Comparison of ENCODE assay signal across 15 mouse cellular contexts in the genomic region with DNA sequence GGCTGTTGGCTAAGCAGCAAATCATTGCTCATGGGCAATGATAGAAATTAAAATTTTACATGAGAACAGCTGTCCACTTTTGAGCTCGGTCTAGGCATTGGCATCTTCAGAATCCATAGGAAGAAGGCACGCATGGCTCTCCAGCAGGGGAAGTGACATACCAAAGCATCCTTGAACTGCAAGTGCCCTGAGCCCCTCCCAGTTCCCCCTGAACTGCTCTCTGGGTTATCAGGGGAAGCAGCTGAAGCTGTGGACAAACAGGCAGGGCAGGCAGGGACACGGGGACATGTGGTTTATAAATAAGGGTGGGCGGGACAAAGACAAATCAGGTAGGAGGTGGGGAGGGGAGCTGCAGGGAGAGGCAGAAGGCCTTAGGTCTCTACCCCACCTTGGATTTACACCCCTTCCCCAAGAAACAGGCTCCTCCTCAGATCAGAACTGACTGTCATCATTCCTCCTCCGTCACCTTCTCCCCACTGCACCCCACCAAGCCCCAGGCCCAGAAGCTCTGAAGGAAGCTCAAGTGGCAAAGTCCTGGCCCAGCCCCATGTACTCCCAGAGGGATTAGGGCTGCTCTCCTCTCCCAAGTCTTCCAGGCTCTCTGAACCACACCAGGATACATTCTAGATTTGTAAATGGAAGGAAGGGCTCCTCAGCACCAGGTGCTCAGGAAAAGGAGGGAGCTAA. TPM values are rescaled to one million over a fixed set of nuclear protein-coding genes. Genes with fewer than 3 reads are reported as not detected.
A peak's percentile ranks its signal among the peaks of the same experiment; 100 is the strongest.
DNase-seq lines count a peak whose midpoint lies in the region; ATAC-seq and TF ChIP-seq lines count a peak whose summit lies in the region.
"Had no signal": no experiment of that assay in that cellular context is flagged by ENCODE, and none has a peak within 500 bp of the region (broad histone marks: within the 10 kb centered on the region; RNA-seq: fewer than 3 reads in every experiment).

No protein-coding gene starts in this region.

- WGBS in forebrain, embryonic 11.5 days: 63% methylated on average over 5 of the region's 5 CpGs
- whole genome bisulfite sequencing in forebrain, embryonic 16.5 days: 72% methylated on average over 5 of the region's 5 CpGs
- WGBS in lung, embryonic 16.5 days: 18% methylated on average over 5 of the region's 5 CpGs
- 17% methylated on average over 5 of the region's 5 CpGs for whole genome bisulfite sequencing in heart, postnatal 0 days
- 15% methylated on average over 5 of the region's 5 CpGs for WGBS in liver, embryonic 16.5 days (ENCODE audit: insufficient replicate concordance)

- 0 out of 2 replicates have a peak, but pooled peaks cover 4% of the 10 kb centered on the region for H3K4me1 ChIP-seq in forebrain, embryonic 11.5 days (replicated peaks; ENCODE audit: control insufficient read depth, insufficient read depth, low read length)
- no peaks in the 10 kb centered on the region for H3K4me1 ChIP-seq in forebrain, embryonic 16.5 days (replicated peaks; ENCODE audit: control insufficient read depth, insufficient read depth, low read length)
- peaks cover 16% of the 10 kb centered on the region for H3K4me1 ChIP-seq in lung, embryonic 16.5 days (replicated peaks; ENCODE audit: control insufficient read depth, insufficient read depth, low read length)
- H3K4me1 ChIP-seq in heart, postnatal 0 days (ENCODE audit: control insufficient read depth, insufficient read depth): peaks cover 7% of the 10 kb centered on the region; the same call in 1 of the 2 replicates
- peaks cover 53% of the 10 kb centered on the region for H3K4me1 ChIP-seq in liver, embryonic 16.5 days (ENCODE audit: control insufficient read depth, low read depth, low read length)
- H3K4me1 ChIP-seq: midbrain, embryonic 10.5 days had no signal

- H3K9ac ChIP-seq in forebrain, embryonic 11.5 days (ENCODE audit: low read length): no peak overlapping the region
- H3K9ac ChIP-seq in forebrain, embryonic 16.5 days (replicated peaks; ENCODE audit: low read depth, low read length): no peak overlapping the region
- H3K9ac ChIP-seq in lung, embryonic 16.5 days (ENCODE audit: low read length): no peak overlapping the region
- no peak overlapping the region for H3K9ac ChIP-seq in heart, postnatal 0 days (replicated peaks; ENCODE audit: low read depth, low read length)
- H3K9ac ChIP-seq in liver, embryonic 16.5 days (ENCODE audit: low read depth, low read length): peak overlapping the region; percentile 31; the same call in 1 of the 2 replicates
- H3K9ac ChIP-seq: heart, embryonic 13.5 days had no signal

- DNase-seq in forebrain, embryonic 11.5 days (ENCODE audit: low spot score): peak; percentile 23
- DNase-seq in lung, postnatal 25 days (ENCODE audit: low spot score): no peak
- peak; percentile 24 for DNase-seq in heart, postnatal 0 days (ENCODE audit: low spot score)
- no peak for DNase-seq in urinary bladder, adult 2 months (ENCODE audit: low spot score)
- no peak for DNase-seq in kidney, adult 9 months
- DNase-seq: adrenal gland, adult 2 months; thymus, adult 2 months had no signal

- H3K27me3 ChIP-seq in forebrain, embryonic 11.5 days (ENCODE audit: control insufficient read depth, insufficient read depth, low read length): no peaks in the 10 kb centered on the region
- no peaks in the 10 kb centered on the region for H3K27me3 ChIP-seq in forebrain, embryonic 16.5 days (replicated peaks; ENCODE audit: control insufficient read depth, insufficient read depth, low read length)
- no peaks in the 10 kb centered on the region for H3K27me3 ChIP-seq in lung, embryonic 16.5 days (ENCODE audit: control insufficient read depth, insufficient read depth, low read depth, low read length)
- no peaks in the 10 kb centered on the region for H3K27me3 ChIP-seq in heart, postnatal 0 days (ENCODE audit: control insufficient read depth, insufficient read depth, low read length)
- H3K27me3 ChIP-seq in liver, embryonic 16.5 days (ENCODE audit: control insufficient read depth, insufficient read depth, low read depth, low read length): no peaks in the 10 kb centered on the region

- H3K9me3 ChIP-seq in forebrain, embryonic 11.5 days (ENCODE audit: control insufficient read depth, low read length): no peaks in the 10 kb centered on the region
- no peaks in the 10 kb centered on the region for H3K9me3 ChIP-seq in forebrain, embryonic 16.5 days (ENCODE audit: control insufficient read depth, low read length)
- H3K9me3 ChIP-seq in lung, embryonic 16.5 days (ENCODE audit: control insufficient read depth, low read length): no peaks in the 10 kb centered on the region
- no peaks in the 10 kb centered on the region for H3K9me3 ChIP-seq in heart, postnatal 0 days (replicated peaks; ENCODE audit: control insufficient read depth, low read length)
- no peaks in the 10 kb centered on the region for H3K9me3 ChIP-seq in liver, embryonic 16.5 days (replicated peaks; ENCODE audit: control insufficient read depth, low read length)
- H3K9me3 ChIP-seq: heart, embryonic 13.5 days; midbrain, embryonic 10.5 days had no signal

- ATAC-seq in forebrain, embryonic 11.5 days (replicated peaks; ENCODE audit: low FRiP score): no peak
- no peak for ATAC-seq in forebrain, embryonic 16.5 days
- peak; percentile 31; the same call in 1 of the 2 replicates for ATAC-seq in lung, embryonic 16.5 days (ENCODE audit: low read depth)
- peak; percentile 50 for ATAC-seq in heart, postnatal 0 days (ENCODE audit: insufficient read depth, low read depth)
- peak; percentile 35 for ATAC-seq in liver, embryonic 16.5 days (ENCODE audit: low read depth)
- ATAC-seq: hindbrain, embryonic 16.5 days had no signal

- H3K4me2 ChIP-seq in forebrain, embryonic 11.5 days (ENCODE audit: low read depth, low read length, severe bottlenecking): no peak overlapping the region
- H3K4me2 ChIP-seq in forebrain, embryonic 16.5 days (ENCODE audit: low read length): no peak overlapping the region
- no peak overlapping the region for H3K4me2 ChIP-seq in lung, embryonic 16.5 days (ENCODE audit: low read depth, low read length)
- no peak overlapping the region for H3K4me2 ChIP-seq in heart, postnatal 0 days (ENCODE audit: low read depth, low read length)
- H3K4me2 ChIP-seq in liver, embryonic 16.5 days (ENCODE audit: low read depth, low read length): no peak overlapping the region
- H3K4me2 ChIP-seq: heart, embryonic 13.5 days had no signal

- TF ChIP-seq EP300 in heart, postnatal 0 days (IDR thresholded peaks at IDR 0.05; ENCODE audit: low read depth): no peak; the same call in 1 of the 2 replicates

- H3K36me3 ChIP-seq in forebrain, embryonic 11.5 days (ENCODE audit: control insufficient read depth, insufficient read depth, low read length): no peaks in the 10 kb centered on the region
- no peaks in the 10 kb centered on the region for H3K36me3 ChIP-seq in forebrain, embryonic 16.5 days (ENCODE audit: control insufficient read depth, insufficient read depth)
- no peaks in the 10 kb centered on the region for H3K36me3 ChIP-seq in lung, embryonic 16.5 days (ENCODE audit: control insufficient read depth, insufficient read depth, low read length)
- no peaks in the 10 kb centered on the region for H3K36me3 ChIP-seq in heart, postnatal 0 days (replicated peaks; ENCODE audit: control insufficient read depth, insufficient read depth, low read length)
- no peaks in the 10 kb centered on the region for H3K36me3 ChIP-seq in liver, embryonic 16.5 days (ENCODE audit: control insufficient read depth, insufficient read depth)
- H3K36me3 ChIP-seq: heart, embryonic 13.5 days; midbrain, embryonic 10.5 days had no signal

- H3K4me3 ChIP-seq in forebrain, embryonic 11.5 days (ENCODE audit: low read depth, low read length): no peak overlapping the region
- H3K4me3 ChIP-seq in forebrain, embryonic 16.5 days (replicated peaks; ENCODE audit: low read length): no peak overlapping the region
- H3K4me3 ChIP-seq in lung, embryonic 16.5 days (ENCODE audit: low read length): no peak overlapping the region
- H3K4me3 ChIP-seq in heart, postnatal 0 days (ENCODE audit: low read depth, low read length): no peak overlapping the region
- no peak overlapping the region for H3K4me3 ChIP-seq in liver, embryonic 16.5 days (ENCODE audit: low read depth, low read length)
- H3K4me3 ChIP-seq: heart, embryonic 13.5 days; midbrain, embryonic 10.5 days had no signal

- no peak for TF ChIP-seq CTCF in heart, postnatal 0 days (IDR thresholded peaks at IDR 0.05; ENCODE audit: low read depth)

- no peak overlapping the region for H3K27ac ChIP-seq in forebrain, embryonic 11.5 days (ENCODE audit: low read depth, low read length)
- H3K27ac ChIP-seq in forebrain, embryonic 16.5 days (ENCODE audit: low read length): no peak overlapping the region
- peak overlapping the region; percentile 33; the same call in 1 of the 2 replicates for H3K27ac ChIP-seq in lung, embryonic 16.5 days (ENCODE audit: low read length)
- no peak overlapping the region for H3K27ac ChIP-seq in heart, postnatal 0 days (ENCODE audit: low read depth)
- H3K27ac ChIP-seq in liver, embryonic 16.5 days (ENCODE audit: low read length): peak overlapping the region; percentile 64
- H3K27ac ChIP-seq: heart, embryonic 13.5 days; midbrain, embryonic 10.5 days had no signal

RNA-seq across cellular contexts. Expression of a gene that starts 19.9 kb away (rescaled TPM):
- 0.61 and 0.92 TPM in 2 replicates for polyA plus RNA-seq in forebrain, embryonic 11.5 days (2014; fragmentation: Nextera tagmentation; extraction: Ambion mirVana)
- polyA plus RNA-seq in forebrain, embryonic 16.5 days (2015; fragmentation: Nextera tagmentation; extraction: Ambion mirVana): 6.4 and 9.0 TPM in 2 replicates
- 70.5 and 84.9 TPM in 2 replicates for polyA plus RNA-seq in lung, embryonic 16.5 days (2015; fragmentation: Nextera tagmentation; extraction: Ambion mirVana)
- 146 and 148 TPM in 2 replicates for total RNA-seq in heart, postnatal 0 days (2014; rRNA removed; ENCODE audit: low replicate concordance)
- polyA plus RNA-seq in heart, postnatal 0 days (2015; fragmentation: Nextera tagmentation; extraction: Ambion mirVana): 56.4 and 58.0 TPM in 2 replicates
- 75.9 and 78.9 TPM in 2 replicates for polyA plus RNA-seq in liver, embryonic 16.5 days (2015; fragmentation: Nextera tagmentation; extraction: Ambion mirVana)
- polyA plus RNA-seq in urinary bladder, adult 2 months (2012; rRNA removed): 444 and 459 TPM in 2 replicates

RNA-seq across cellular contexts. Expression of a gene that starts 19.9 kb away (rescaled TPM):
- not detected in 2 replicates for polyA plus RNA-seq in forebrain, embryonic 11.5 days (2014; fragmentation: Nextera tagmentation; extraction: Ambion mirVana)
- not detected in 2 replicates for polyA plus RNA-seq in forebrain, embryonic 16.5 days (2015; fragmentation: Nextera tagmentation; extraction: Ambion mirVana)
- polyA plus RNA-seq in lung, embryonic 16.5 days (2015; fragmentation: Nextera tagmentation; extraction: Ambion mirVana): 0.10 TPM in 1 of 2 replicates, not detected in the other
- total RNA-seq in heart, postnatal 0 days (2014; rRNA removed; ENCODE audit: low replicate concordance): not detected in 2 replicates
- not detected in 2 replicates for polyA plus RNA-seq in heart, postnatal 0 days (2015; fragmentation: Nextera tagmentation; extraction: Ambion mirVana)
- not detected in 2 replicates for polyA plus RNA-seq in liver, embryonic 16.5 days (2015; fragmentation: Nextera tagmentation; extraction: Ambion mirVana)
- polyA plus RNA-seq in urinary bladder, adult 2 months (2012; rRNA removed): not detected in 2 replicates
- total RNA-seq: adrenal gland, adult 2 months; layer of hippocampus, postnatal 10 days had no signal
- polyA plus RNA-seq: adrenal gland, adult 2 months; heart, embryonic 13.5 days; hindbrain, embryonic 16.5 days; limb, embryonic 11.5 days; midbrain, embryonic 10.5 days had no signal

Comparison
In these comparisons a context has a peak if more than half of its experiments do, and no peak if none do; other contexts are left out.
1. ATAC-seq: peak in lung, embryonic 16.5 days (single experiment), heart, postnatal 0 days (single experiment) and liver, embryonic 16.5 days (single experiment); none in forebrain, embryonic 11.5 days (single experiment) and forebrain, embryonic 16.5 days (single experiment).
2. DNase-seq: peak in forebrain, embryonic 11.5 days (single experiment) and heart, postnatal 0 days (single experiment); none in lung, postnatal 25 days (single experiment), urinary bladder, adult 2 months (single experiment) and kidney, adult 9 months (single experiment).
3. H3K27ac ChIP-seq: peak in lung, embryonic 16.5 days (single experiment) and liver, embryonic 16.5 days (single experiment); none in forebrain, embryonic 11.5 days (single experiment), forebrain, embryonic 16.5 days (single experiment) and heart, postnatal 0 days (single experiment).